10 mouse cellular contexts compared by ENCODE assay signal in the genomic region with DNA sequence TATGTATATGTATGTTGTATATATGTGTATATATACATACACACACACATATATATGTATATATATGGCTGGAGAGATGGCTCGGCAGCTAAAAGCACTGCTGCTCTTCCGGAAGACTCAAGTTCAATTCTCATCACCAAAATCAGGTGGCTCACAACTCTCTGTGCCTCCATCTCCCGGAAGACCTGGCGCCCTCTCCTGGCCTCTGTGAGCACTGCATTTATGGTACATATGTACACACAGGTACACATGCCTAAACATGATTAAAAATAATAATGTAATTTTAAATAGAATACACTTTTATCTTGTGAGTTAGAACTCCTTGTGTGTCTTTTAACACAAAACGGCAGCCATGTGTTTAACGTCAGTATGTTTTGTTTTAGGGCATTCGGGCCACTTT.
DNase-seq lines count a peak whose midpoint lies in the region; ATAC-seq and TF ChIP-seq lines count a peak whose summit lies in the region.
"Had no signal": no experiment of that assay in that cellular context is flagged by ENCODE, and none has a peak within 500 bp of the region (broad histone marks: within the 10 kb centered on the region; RNA-seq: fewer than 3 reads in every experiment).

No protein-coding gene starts in this region.

- no peak overlapping the region for H3K4me3 ChIP-seq in lung, adult 2 months (replicated peaks; ENCODE audit: extremely low read depth, low read depth, low read length)

- no peak for TF ChIP-seq POLR2A in lung, adult 2 months (IDR thresholded peaks at IDR 0.05; ENCODE audit: borderline replicate concordance, extremely low read depth, low read depth, low read length)

- peak; percentile 59 to 66 for DNase-seq in cerebellum, postnatal 10 days
- DNase-seq in cerebellum, adult 9-10 months, result no peak
- DNase-seq in lung, adult 2 months, result no peak
- no peak for DNase-seq in lung, adult 18-20 months
- peak; percentile 25 to 72 for DNase-seq in spleen, postnatal 10 days (ENCODE audit: low spot score in 2 of 2)
- DNase-seq in urinary bladder, postnatal 36 days (ENCODE audit: low spot score in 2 of 2), result no peak
- DNase-seq in gastrocnemius, postnatal 4 days (ENCODE audit: low spot score in 2 of 2), result no peak
- DNase-seq: embryo, embryonic 11 days; left cerebral cortex, postnatal 4 days had no signal

- ATAC-seq in activated CD4-positive, CD25-positive, alpha-beta regulatory T cell, adult 4 months, result peak; percentile 23

- 94% methylated on average over 7 of the region's 7 CpGs for WGBS in lung, adult 2 months

- H3K4me1 ChIP-seq in lung, adult 2 months (ENCODE audit: control insufficient read depth, insufficient read depth, low read length), result no peaks in the 10 kb centered on the region

- TF ChIP-seq CTCF in lung, adult 2 months (IDR thresholded peaks at IDR 0.05; ENCODE audit: insufficient read depth, low read length), result peak; percentile 42; the same call in 1 of the 2 replicates

Comparison
In these comparisons a context has a peak if more than half of its experiments do, and no peak if none do; other contexts are left out.
1. DNase-seq: peak in cerebellum, postnatal 10 days (2 of 2) and spleen, postnatal 10 days (2 of 2); none in cerebellum, adult 9-10 months (single experiment), lung, adult 2 months (single experiment), lung, adult 18-20 months (0 of 2), urinary bladder, postnatal 36 days (0 of 2) and gastrocnemius, postnatal 4 days (0 of 2).